Mouse (Mus musculus) heart, postnatal 0 days (tissue): Measurements from ENCODE around the gene Cdt1. TPM values are rescaled to one million over a fixed set of nuclear protein-coding genes. Genes with fewer than 3 reads are reported as not detected.
"Not testable (repeated sequence)": the region's sequence is repeated elsewhere in the genome, so short reads cannot be mapped to it uniquely, and the experiment has no call there.

Source experiments
- ATAC-seq: fragments of 200-750 bp; cut with Nextera tagmentation; 2 replicates; pipeline ENCODE4 v1.8.0; 2017; ENCODE audit warnings: low read depth, moderate number of reproducible peaks, moderate library complexity; ENCODE audit not compliant: insufficient read depth
- DNase-seq: peaks from one replicate; pipeline ENCODE4 v3.0.0-alpha.2; 2016; ENCODE audit warnings: low spot score
- H3K27ac ChIP-seq: fragments of 300-500 bp; sonication (generic); 2 replicates; pipeline ENCODE4 v1.5.1; 2014; ENCODE audit warnings: low read depth, mild to moderate bottlenecking
- H3K27me3 ChIP-seq: fragments of 300-500 bp; sonication (generic); 2 replicates; pipeline ENCODE4 v1.6.1; 2014; ENCODE audit warnings: low read length, mixed read lengths; ENCODE audit not compliant: control insufficient read depth, insufficient read depth
- H3K36me3 ChIP-seq: fragments of 300-500 bp; sonication (generic); replicated peaks from 2 replicates; pipeline ENCODE4 v1.6.1; 2014; ENCODE audit warnings: low read length, mixed read lengths; ENCODE audit not compliant: control insufficient read depth, insufficient read depth
- H3K4me1 ChIP-seq: fragments of 300-500 bp; sonication (generic); 2 replicates; pipeline ENCODE4 v1.6.1; 2014; ENCODE audit warnings: antibody characterized with exemption; ENCODE audit not compliant: control insufficient read depth, insufficient read depth
- H3K4me2 ChIP-seq: fragments of 300-500 bp; sonication (generic); 2 replicates; pipeline ENCODE4 v1.6.1; 2014; ENCODE audit warnings: low read depth, mild to moderate bottlenecking, low read length, moderate library complexity
- H3K4me3 ChIP-seq: fragments of 300-500 bp; sonication (generic); 2 replicates; pipeline ENCODE4 v1.5.1; 2014; ENCODE audit warnings: low read depth, low read length
- H3K9ac ChIP-seq: fragments of 300-500 bp; sonication (generic); replicated peaks from 2 replicates; pipeline ENCODE4 v1.6.1; 2014; ENCODE audit warnings: low read depth, low read length, mixed read lengths
- H3K9me3 ChIP-seq: fragments of 300-500 bp; sonication (generic); replicated peaks from 2 replicates; pipeline ENCODE4 v1.6.1; 2016; ENCODE audit warnings: low read length; ENCODE audit not compliant: control insufficient read depth
- CTCF ChIP-seq: IDR thresholded peaks from 2 replicates; pipeline ENCODE4 v1.5.1; 2016; ENCODE audit warnings: antibody characterized with exemption, control low read depth, low read depth
- EP300 ChIP-seq: IDR thresholded peaks from 2 replicates; pipeline ENCODE4 v1.6.1; 2016; ENCODE audit warnings: antibody characterized with exemption, low read depth
- WGBS: fragments of 180-500 bp; shearing (Covaris S2); extraction: QIAGEN DNeasy Blood & Tissue Kit; methylation state at CpG from one replicate; pipeline ENCODE4 v1.1.7; 2014; 5-methylcytosine and 5-hydroxymethylcytosine counted together
- polyA plus RNA-seq: library from polyadenylated mRNA; unstranded; fragments of >200 nt; fragmentation: Nextera tagmentation; extraction: Ambion mirVana; gene quantifications from 2 replicates; pipeline ENCODE4 v1.2.1, GENCODE M21; 2015
- total RNA-seq: library from RNA; depleted of rRNA; stranded (reverse); fragments of >200 nt; gene quantifications from 2 replicates; pipeline ENCODE4 v1.2.3, GENCODE M21; 2014; ENCODE audit warnings: low replicate concordance

The Cdt1 gene
- total and polyA plus RNA-seq, 2 experiments from 2014 or later, result 9.9 to 27.5 TPM

DNA sequence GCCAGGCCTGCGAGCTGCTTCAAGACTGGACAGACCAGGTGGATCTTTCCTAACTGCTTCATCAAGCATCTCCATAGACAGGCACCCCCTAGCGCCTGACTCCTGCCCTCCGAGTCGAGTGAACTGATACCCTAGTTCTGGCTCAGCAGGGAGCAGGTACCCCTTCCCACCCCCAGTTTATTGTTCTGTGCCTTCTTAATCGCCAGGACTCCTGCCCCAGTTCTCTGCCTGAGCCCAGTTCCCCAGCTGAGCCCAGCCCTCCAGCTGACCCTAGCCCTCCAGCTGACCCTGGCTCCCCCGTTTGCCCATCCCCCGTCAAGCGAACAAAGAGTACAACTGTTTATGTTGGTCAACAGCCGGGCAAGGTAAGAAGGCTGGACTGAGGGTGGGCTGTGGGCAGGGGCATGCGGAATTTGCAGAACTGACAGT, 1.1 kb downstream of the Cdt1 start:
- DNase-seq (no peak), ATAC-seq (no peak)
- peak overlapping the region; percentile 70 for H3K4me2 ChIP-seq
- peaks cover 28% of the 10 kb centered on the region for H3K36me3 ChIP-seq
- H3K27me3 ChIP-seq, result no peaks in the 10 kb centered on the region
- 31% methylated on average over 10 of the region's 10 CpGs for WGBS
- peaks cover 20% of the 10 kb centered on the region for H3K4me1 ChIP-seq
- TF ChIP-seq CTCF (no peak), EP300 (no peak)
- no peaks in the 10 kb centered on the region for H3K9me3 ChIP-seq
- H3K27ac ChIP-seq, result no peak overlapping the region
- H3K9ac ChIP-seq, result peak overlapping the region; percentile 67; the same call in 1 of the 2 replicates
- peak overlapping the region; percentile 57 for H3K4me3 ChIP-seq

DNA sequence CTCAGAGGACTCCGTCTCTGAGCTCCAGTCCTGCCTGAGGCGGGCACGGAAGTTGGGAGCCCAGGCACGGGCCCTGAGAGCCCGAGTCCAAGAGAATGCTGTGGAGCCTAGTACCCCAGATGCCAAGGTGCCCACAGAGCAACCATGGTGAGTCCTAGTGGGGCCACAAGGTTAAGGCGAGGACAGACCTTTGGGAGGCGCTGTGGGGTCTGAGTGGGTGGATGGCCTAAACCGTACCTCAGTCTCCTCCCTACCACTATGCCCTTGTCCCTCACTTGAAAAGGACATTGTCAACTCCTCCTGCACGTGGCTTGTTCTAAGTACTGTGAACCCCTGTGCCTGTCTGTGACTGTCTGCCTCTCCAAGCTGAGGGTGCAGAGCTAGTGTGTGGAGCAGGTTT, 1.5 kb downstream of the Cdt1 start:
- no peak for TF ChIP-seq EP300
- TF ChIP-seq CTCF, result no peak
- Histone ChIP-seq H3K4me2 (peak overlapping the region; percentile 70), H3K4me3 (peak overlapping the region; percentile 57; the same call in 1 of the 2 replicates), H3K27ac (no peak overlapping the region), H3K27me3 (no peaks in the 10 kb centered on the region), H3K36me3 (peaks cover 28% of the 10 kb centered on the region), H3K4me1 (peaks cover 21% of the 10 kb centered on the region), H3K9me3 (no peaks in the 10 kb centered on the region), H3K9ac (no peak overlapping the region; the same call in 1 of the 2 replicates)
- DNase-seq (no peak), ATAC-seq (no peak)
- WGBS, result 61% methylated on average over 9 of the region's 9 CpGs

DNA sequence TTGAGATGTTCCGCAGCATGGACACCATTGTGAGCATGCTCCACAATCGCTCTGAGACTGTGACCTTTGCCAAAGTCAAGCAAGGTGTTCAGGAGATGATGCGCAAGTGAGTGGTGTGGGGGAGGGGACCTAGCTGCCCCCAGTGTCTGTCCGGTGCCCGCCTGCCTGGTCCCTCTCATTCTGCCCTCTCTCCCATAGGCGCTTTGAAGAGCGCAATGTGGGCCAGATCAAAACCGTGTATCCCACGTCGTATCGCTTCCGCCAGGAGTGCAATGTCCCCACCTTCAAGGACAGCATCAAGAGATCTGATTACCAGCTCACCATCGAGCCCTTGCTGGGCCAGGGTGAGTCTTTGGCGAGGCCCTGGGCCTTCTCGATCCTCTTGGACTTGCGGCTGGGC, 2.2 kb downstream of the Cdt1 start:
- TF ChIP-seq CTCF, result no peak
- Histone ChIP-seq H3K4me1 (peaks cover 28% of the 10 kb centered on the region), H3K9ac (no peak overlapping the region), H3K9me3 (no peaks in the 10 kb centered on the region), H3K36me3 (peaks cover 28% of the 10 kb centered on the region), H3K4me3 (no peak overlapping the region), H3K27ac (no peak overlapping the region), H3K4me2 (no peak overlapping the region), H3K27me3 (no peaks in the 10 kb centered on the region)
- DNase-seq (no peak), ATAC-seq (no peak)
- 94% methylated on average over 16 of the region's 16 CpGs for WGBS

DNA sequence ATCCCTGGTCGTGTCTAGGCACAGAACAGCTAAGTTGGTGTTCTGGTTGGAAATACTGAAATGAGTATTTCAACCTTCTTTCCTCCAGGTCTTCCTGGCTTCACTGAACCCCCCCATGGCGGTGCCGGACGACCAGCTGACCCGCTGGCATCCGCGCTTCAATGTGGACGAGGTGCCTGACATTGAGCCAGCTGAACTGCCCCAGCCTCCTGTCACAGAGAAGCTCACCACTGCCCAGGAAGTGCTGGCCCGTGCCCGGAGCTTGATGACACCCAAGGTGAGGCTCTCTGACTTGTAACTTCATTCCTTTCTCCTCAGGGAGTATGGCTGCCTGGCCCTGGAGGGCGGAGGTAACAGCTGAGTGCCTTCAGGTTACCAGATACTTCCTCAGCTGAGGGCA, 3.3 kb downstream of the Cdt1 start:
- no peaks in the 10 kb centered on the region for H3K9me3 ChIP-seq
- no peaks in the 10 kb centered on the region for H3K27me3 ChIP-seq
- no peak overlapping the region for H3K27ac ChIP-seq
- WGBS, result 89% methylated on average over 11 of the region's 11 CpGs
- peaks cover 39% of the 10 kb centered on the region for H3K4me1 ChIP-seq
- H3K9ac ChIP-seq, result no peak overlapping the region
- H3K36me3 ChIP-seq, result peaks cover 28% of the 10 kb centered on the region
- DNase-seq (no peak), ATAC-seq (no peak)
- TF ChIP-seq EP300 (no peak), CTCF (no peak)
- no peak overlapping the region for H3K4me3 ChIP-seq
- H3K4me2 ChIP-seq, result no peak overlapping the region

DNA sequence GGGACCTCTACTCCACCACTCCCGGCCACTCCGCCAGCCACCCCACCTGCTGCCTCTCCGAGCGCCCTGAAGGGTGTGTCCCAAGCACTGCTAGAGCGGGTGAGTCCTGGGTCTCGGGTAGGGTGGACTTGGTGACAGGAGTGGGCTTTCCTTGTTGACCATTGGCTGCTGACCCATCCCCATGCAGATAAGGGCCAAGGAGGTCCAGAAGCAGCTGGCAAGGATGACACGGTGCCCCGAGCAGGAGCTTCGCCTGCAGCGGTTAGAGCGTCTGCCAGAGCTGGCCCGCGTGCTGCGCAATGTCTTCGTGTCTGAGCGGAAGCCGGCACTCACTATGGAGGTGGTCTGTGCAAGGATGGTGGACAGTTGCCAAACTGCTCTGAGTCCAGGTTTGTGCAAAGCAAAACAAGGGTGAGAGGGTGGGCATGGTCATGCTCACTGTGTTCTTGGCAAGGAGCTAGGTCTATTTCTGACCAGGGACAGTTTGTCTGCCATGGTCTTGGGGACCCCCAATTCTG, 4.0 kb downstream of the Cdt1 start:
- peaks cover 28% of the 10 kb centered on the region for H3K36me3 ChIP-seq
- TF ChIP-seq CTCF (no peak), EP300 (no peak)
- WGBS, result 90% methylated on average over 17 of the region's 17 CpGs
- no peak overlapping the region for H3K9ac ChIP-seq
- peaks cover 35% of the 10 kb centered on the region for H3K4me1 ChIP-seq
- H3K27ac ChIP-seq, result no peak overlapping the region
- H3K9me3 ChIP-seq, result no peaks in the 10 kb centered on the region
- H3K27me3 ChIP-seq, result no peaks in the 10 kb centered on the region
- H3K4me2 ChIP-seq, result no peak overlapping the region
- no peak for ATAC-seq
- H3K4me3 ChIP-seq, result no peak overlapping the region
- DNase-seq, result no peak

DNA sequence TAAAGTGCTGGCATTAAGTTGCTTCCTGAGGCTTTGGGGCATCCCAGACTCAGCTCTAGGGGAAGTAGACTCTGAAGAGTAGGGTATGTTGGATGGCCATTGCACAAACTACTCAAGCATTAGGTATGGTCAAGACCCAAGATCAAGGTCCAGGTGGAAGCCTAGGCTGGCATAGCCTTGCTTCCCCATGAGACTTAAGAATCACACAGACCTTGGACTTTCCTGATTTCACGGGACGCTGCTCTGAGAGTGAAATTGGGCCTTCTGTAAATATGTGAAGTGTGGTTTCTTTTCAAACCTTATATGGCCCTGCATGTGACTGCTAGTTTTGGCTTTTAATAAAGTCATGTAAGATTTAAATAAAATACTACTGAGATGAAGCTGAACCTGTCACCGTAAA, 4.9 kb downstream of the Cdt1 start:
- H3K27ac ChIP-seq, result no peak overlapping the region
- no peaks in the 10 kb centered on the region for H3K9me3 ChIP-seq
- ATAC-seq (no peak), DNase-seq (no peak)
- no peaks in the 10 kb centered on the region for H3K27me3 ChIP-seq
- H3K4me1 ChIP-seq, result peaks cover 31% of the 10 kb centered on the region
- WGBS, result 94% methylated on average over 3 of the region's 3 CpGs
- no peak overlapping the region for H3K4me2 ChIP-seq
- no peak overlapping the region for H3K4me3 ChIP-seq
- TF ChIP-seq EP300 (no peak), CTCF (no peak)
- H3K9ac ChIP-seq, result no peak overlapping the region
- H3K36me3 ChIP-seq, result peaks cover 28% of the 10 kb centered on the region

DNA sequence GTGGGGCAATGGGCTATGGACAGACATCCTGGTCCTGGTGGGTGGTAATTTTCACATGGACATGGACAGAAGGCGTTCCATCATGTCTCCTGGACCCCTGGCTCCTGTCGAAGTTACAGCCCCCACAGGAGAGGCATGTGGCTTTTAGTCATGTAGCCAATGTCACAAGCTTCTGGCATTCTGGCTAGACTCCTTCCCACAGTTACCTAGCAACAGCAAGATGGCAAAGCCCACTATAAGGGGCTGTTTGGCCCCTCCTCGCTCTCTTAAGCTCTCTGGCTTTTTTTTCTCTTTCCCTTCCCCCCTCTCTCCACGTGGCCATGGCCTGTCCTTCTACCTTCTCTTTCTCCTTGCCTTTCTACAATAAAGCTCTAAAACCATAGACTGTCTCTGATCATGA, 5.4 kb downstream of the Cdt1 start:
- H3K4me3 ChIP-seq, H3K27me3 ChIP-seq, H3K9ac ChIP-seq, H3K27ac ChIP-seq, ATAC-seq, H3K4me2 ChIP-seq, H3K9me3 ChIP-seq, DNase-seq: not testable (repeated sequence)
- Histone ChIP-seq H3K4me1 (peaks cover 31% of the 10 kb centered on the region), H3K36me3 (peaks cover 28% of the 10 kb centered on the region)
- 60% methylated on average over 4 of the region's 4 CpGs for WGBS
